Mouse (Mus musculus) C3H10T1/2 (cell line): Measurements from ENCODE around the gene Cfc1. TPM values are rescaled to one million over a fixed set of nuclear protein-coding genes. Genes with fewer than 3 reads are reported as not detected.

Source experiments
- polyA plus RNA-seq, 2 experiments: library from polyadenylated mRNA; unstranded; fragments of >200 nt; fragmentation: generic; extraction: Trizol; gene quantifications; one replicate each; pipeline ENCODE4 v1.2.1; 2012; ENCODE audit warnings: missing spikeins in 2 of 2

Gene Cfc1
- polyA plus RNA-seq, result under 1 TPM in 1 of 2 experiments, not detected in 1; 0.07 TPM

GRCm38 (mm10) chr1:34535043-34535698, at the start of gene Cfc1:
Gene Cfc1, plus strand, starts transcription at chr1:34535648.

GRCm38 (mm10) chr1:34560843-34561242, 25.4 kb downstream of the Cfc1 start, which contains the start of gene Prss40:
Gene Prss40, minus strand, starts transcription at chr1:34560943.

GRCm38 (mm10) chr1:34578851-34579781, 43.7 kb downstream of the Cfc1 start, which contains the start of gene Amer3:
Gene Amer3, plus strand, starts transcription at chr1:34579657.

Other genes starting within 250 kb of the Cfc1 start
- 10 to 100 TPM in 1 of 2 experiments, 1 to 10 TPM in 1; 3.1 to 11.7 TPM for gene Ccdc115, start 96.0 kb upstream of the Cfc1 start, polyA plus RNA-seq
- gene Imp4, start 95.8 kb upstream of the Cfc1 start, polyA plus RNA-seq, result 10 to 100 TPM; 23.6 to 35.2 TPM
- 1 to 10 TPM in 1 of 2 experiments, under 1 TPM in 1; 0.96 to 2.5 TPM for gene Ptpn18, start 75.9 kb upstream of the Cfc1 start, polyA plus RNA-seq
- gene Prss39, start 37.2 kb upstream of the Cfc1 start, polyA plus RNA-seq, result not detected
- not detected for gene Prss40, start 25.3 kb downstream of the Cfc1 start, polyA plus RNA-seq
- gene Amer3, start 44.0 kb downstream of the Cfc1 start, polyA plus RNA-seq, result not detected